Mouse (Mus musculus): Measurements from ENCODE around the gene Atp11a. TPM values are rescaled to one million over a fixed set of nuclear protein-coding genes. Genes with fewer than 3 reads are reported as not detected.

The Atp11a gene
- polyA plus RNA-seq (2015; fragmentation: Nextera tagmentation; extraction: Ambion mirVana) = 6.6 and 7.4 TPM in 2 replicates

DNA sequence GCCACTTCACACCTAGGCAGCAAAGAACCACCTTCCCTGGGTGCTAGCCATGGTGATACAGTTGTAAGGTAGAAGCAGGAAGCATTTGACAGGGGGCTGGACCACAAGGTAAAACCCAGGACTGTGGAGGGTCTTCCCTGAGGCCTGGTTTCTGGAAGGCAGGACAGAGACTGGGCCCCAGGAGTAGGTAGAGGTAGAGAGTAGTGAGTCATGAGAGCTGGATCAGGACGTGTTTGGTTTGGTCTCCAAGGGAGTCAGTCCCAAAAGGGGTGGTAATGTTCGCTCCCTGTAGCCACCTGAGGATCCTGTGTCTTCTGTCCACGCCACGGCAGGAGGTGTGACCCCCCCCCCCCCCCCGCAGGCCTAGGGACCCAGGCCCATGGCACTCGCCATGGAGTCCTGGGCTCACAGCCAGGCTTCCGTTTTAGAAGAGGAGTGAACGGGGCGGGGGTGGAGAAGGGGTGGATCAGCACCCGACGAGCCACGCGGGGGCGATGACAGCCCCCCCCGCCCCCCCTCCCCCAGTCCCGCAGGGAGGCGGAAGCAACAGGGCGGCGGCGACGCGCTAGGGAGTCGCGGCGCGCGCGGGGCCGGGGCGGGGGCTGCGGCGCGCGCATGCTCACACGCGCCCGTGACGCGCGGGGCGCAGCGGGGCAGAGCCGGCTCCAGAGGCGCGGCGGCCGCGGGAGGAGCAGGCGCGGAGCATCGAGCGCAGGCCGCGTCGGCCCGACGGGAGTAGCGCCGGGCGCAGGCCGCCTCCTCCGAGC, at the start of gene Atp11a:
TSS of gene Atp11a (plus strand) at position 624 of the 767 bp plus-strand sequence.
- Histone ChIP-seq H3K4me2 (replicated peaks; ENCODE audit: low read depth) (peak within 1 kb of the TSS; percentile 96), H3K4me3 (ENCODE audit: low read depth, low read length) (peak within 1 kb of the TSS; percentile 79), H3K27ac (replicated peaks) (peak within 1 kb of the TSS; percentile 89), H3K9me3 (ENCODE audit: control insufficient read depth, low read length) (no peaks in the 10 kb centered on the region), H3K36me3 (ENCODE audit: control insufficient read depth, insufficient read depth, low read length) (no peaks in the 10 kb centered on the region), H3K9ac (ENCODE audit: low read length) (peak within 1 kb of the TSS; percentile 88), H3K4me1 (replicated peaks; ENCODE audit: control insufficient read depth, insufficient read depth) (no peaks in the 10 kb centered on the region), H3K27me3 (ENCODE audit: control insufficient read depth, insufficient read depth, low read length) (no peaks in the 10 kb centered on the region)
- DNase-seq (ENCODE audit: low spot score) (peak; percentile 78), ATAC-seq (ENCODE audit: low FRiP score, low TSS enrichment) (peak; percentile 90)
- WGBS = 0% methylated on average over 14 of the region's 62 CpGs
- no peak for TF ChIP-seq CTCF (IDR thresholded peaks at IDR 0.05; ENCODE audit: low read depth)
- TF ChIP-seq EP300 (optimal IDR thresholded peaks at IDR 0.05) = no peak

DNA sequence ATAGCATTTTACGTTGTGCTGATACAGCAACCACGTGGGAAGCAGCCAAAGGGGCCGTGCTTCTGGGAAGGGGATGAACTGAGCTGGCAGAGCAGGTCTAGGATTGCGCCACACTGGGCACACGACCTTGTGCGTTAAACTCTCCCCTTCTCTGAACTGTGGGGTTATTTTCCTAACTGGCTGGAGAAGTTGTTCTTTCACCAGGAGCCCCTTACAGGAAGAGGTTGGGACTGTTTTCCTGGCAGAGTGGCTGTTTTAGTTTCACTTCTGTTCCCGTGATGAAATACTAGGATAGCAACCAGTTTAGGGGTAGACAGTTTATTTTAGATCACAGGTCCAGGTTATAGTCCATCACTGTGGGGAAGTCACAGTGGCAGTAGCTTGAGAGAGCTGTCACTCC, 45.2 kb upstream of the Atp11a start:
- no peak for ATAC-seq (ENCODE audit: low FRiP score, low TSS enrichment)
- TF ChIP-seq EP300 (optimal IDR thresholded peaks at IDR 0.05) = no peak
- no peak for TF ChIP-seq CTCF (IDR thresholded peaks at IDR 0.05; ENCODE audit: low read depth)
- no peak overlapping the region for H3K4me3 ChIP-seq (ENCODE audit: low read depth, low read length)
- H3K36me3 ChIP-seq (ENCODE audit: control insufficient read depth, insufficient read depth, low read length) = no peaks in the 10 kb centered on the region
- WGBS = 69% methylated on average over 7 of the region's 7 CpGs
- H3K9ac ChIP-seq (ENCODE audit: low read length) = no peak overlapping the region
- no peak for DNase-seq (ENCODE audit: low spot score)
- H3K27ac ChIP-seq (replicated peaks) = no peak overlapping the region
- H3K27me3 ChIP-seq (ENCODE audit: control insufficient read depth, insufficient read depth, low read length) = no peaks in the 10 kb centered on the region
- H3K4me2 ChIP-seq (replicated peaks; ENCODE audit: low read depth) = no peak overlapping the region
- no peaks in the 10 kb centered on the region for H3K4me1 ChIP-seq (replicated peaks; ENCODE audit: control insufficient read depth, insufficient read depth)
- no peaks in the 10 kb centered on the region for H3K9me3 ChIP-seq (ENCODE audit: control insufficient read depth, low read length)

DNA sequence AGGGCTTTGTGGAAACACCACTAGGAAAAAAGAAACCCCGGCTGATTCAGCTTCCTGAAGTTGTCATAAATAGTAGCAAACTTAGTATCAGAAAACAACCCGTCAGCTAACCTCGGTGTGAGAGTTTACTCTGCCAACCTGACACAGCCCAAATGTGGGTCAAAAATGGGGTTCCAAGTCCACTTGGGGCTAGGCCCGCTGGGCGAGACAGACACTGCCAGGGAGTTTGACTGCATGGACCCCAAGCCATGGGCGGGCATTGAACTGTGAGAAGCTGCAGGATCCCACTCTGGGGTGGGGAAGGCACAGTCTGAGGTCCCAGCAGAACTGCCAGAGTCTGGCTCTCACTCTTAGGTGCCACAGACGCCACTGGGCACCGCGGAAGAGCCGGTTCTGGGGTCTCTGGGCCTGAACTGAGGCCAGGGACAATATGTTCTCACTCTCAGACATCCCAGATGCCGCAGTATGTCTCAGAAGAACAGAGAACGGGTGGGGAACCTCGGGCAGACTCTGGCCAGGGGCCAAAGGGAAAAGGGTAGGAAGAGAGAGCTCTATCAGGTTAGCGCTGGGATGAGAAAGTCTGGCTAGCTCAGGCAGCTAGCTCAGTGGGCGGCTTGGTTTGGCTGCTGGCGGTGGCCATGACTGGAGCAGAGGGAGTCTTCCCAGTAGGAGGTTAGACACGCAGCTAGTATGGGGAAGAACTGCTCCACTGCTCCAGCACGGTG, 40.8 kb upstream of the Atp11a start:
- no peak overlapping the region for H3K4me3 ChIP-seq (ENCODE audit: low read depth, low read length)
- H3K9ac ChIP-seq (ENCODE audit: low read length) = no peak overlapping the region
- H3K27ac ChIP-seq (replicated peaks) = no peak overlapping the region
- TF ChIP-seq CTCF (IDR thresholded peaks at IDR 0.05; ENCODE audit: low read depth) = no peak
- TF ChIP-seq EP300 (optimal IDR thresholded peaks at IDR 0.05) = no peak
- H3K9me3 ChIP-seq (ENCODE audit: control insufficient read depth, low read length) = no peaks in the 10 kb centered on the region
- no peaks in the 10 kb centered on the region for H3K36me3 ChIP-seq (ENCODE audit: control insufficient read depth, insufficient read depth, low read length)
- H3K4me2 ChIP-seq (replicated peaks; ENCODE audit: low read depth) = no peak overlapping the region
- ATAC-seq (ENCODE audit: low FRiP score, low TSS enrichment) (no peak), DNase-seq (ENCODE audit: low spot score) (no peak)
- no peaks in the 10 kb centered on the region for H3K27me3 ChIP-seq (ENCODE audit: control insufficient read depth, insufficient read depth, low read length)
- 78% methylated on average over 18 of the region's 18 CpGs for WGBS
- H3K4me1 ChIP-seq (replicated peaks; ENCODE audit: control insufficient read depth, insufficient read depth) = no peaks in the 10 kb centered on the region; the same call in 1 of the 2 replicates

DNA sequence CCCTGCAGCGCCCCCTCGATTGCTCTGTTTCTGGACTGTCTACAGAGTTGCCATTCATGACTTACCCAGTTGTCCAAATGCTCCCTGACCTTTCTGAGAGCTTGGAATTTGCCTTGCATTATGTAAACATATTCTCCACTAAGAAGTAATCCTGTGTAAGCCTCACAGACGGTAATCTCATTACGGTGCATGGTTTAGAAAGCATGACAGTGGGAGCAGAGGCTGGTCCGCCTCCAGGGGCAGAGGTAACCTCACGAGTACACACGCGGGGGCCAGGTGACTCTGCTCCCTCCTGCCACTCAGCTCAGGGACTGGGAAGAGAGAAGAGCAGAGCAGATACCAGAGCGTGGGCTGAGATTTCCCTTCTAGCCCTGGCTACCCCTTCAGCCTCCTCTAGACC, 37.7 kb upstream of the Atp11a start:
- DNase-seq (ENCODE audit: low spot score) (no peak), ATAC-seq (ENCODE audit: low FRiP score, low TSS enrichment) (no peak)
- Histone ChIP-seq H3K27me3 (ENCODE audit: control insufficient read depth, insufficient read depth, low read length) (no peaks in the 10 kb centered on the region), H3K9ac (ENCODE audit: low read length) (no peak overlapping the region), H3K27ac (replicated peaks) (no peak overlapping the region), H3K9me3 (ENCODE audit: control insufficient read depth, low read length) (no peaks in the 10 kb centered on the region), H3K4me2 (replicated peaks; ENCODE audit: low read depth) (no peak overlapping the region), H3K36me3 (ENCODE audit: control insufficient read depth, insufficient read depth, low read length) (no peaks in the 10 kb centered on the region), H3K4me3 (ENCODE audit: low read depth, low read length) (no peak overlapping the region), H3K4me1 (replicated peaks; ENCODE audit: control insufficient read depth, insufficient read depth) (no peaks in the 10 kb centered on the region; the same call in 1 of the 2 replicates)
- 47% methylated on average over 9 of the region's 9 CpGs for WGBS
- no peak for TF ChIP-seq CTCF (IDR thresholded peaks at IDR 0.05; ENCODE audit: low read depth)
- TF ChIP-seq EP300 (optimal IDR thresholded peaks at IDR 0.05) = no peak

DNA sequence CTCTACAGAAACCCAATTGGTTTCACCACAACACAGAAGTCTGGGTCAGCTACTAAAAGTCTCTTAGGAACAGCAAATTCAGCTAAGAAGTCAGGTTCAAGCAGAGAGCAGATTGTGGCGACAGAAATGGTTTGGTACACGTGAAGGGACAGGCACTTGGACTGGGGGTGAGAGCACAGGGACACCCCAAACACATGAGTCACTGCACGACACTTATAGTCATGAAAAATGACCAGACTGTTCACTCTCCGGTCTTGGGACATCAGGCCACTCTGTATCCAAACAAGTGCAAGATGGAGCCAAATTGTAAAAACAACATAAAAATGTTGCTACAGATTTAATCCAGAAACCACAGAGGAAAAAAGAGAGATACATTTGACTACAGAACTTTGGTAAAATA, 28.2 kb upstream of the Atp11a start:
- DNase-seq (ENCODE audit: low spot score) (no peak), ATAC-seq (ENCODE audit: low FRiP score, low TSS enrichment) (no peak)
- H3K9ac ChIP-seq (ENCODE audit: low read length) = no peak overlapping the region
- TF ChIP-seq EP300 (optimal IDR thresholded peaks at IDR 0.05) = no peak
- no peak for TF ChIP-seq CTCF (IDR thresholded peaks at IDR 0.05; ENCODE audit: low read depth)
- H3K27me3 ChIP-seq (ENCODE audit: control insufficient read depth, insufficient read depth, low read length) = no peaks in the 10 kb centered on the region
- H3K4me3 ChIP-seq (ENCODE audit: low read depth, low read length) = no peak overlapping the region
- H3K4me1 ChIP-seq (replicated peaks; ENCODE audit: control insufficient read depth, insufficient read depth) = no peaks in the 10 kb centered on the region
- H3K36me3 ChIP-seq (ENCODE audit: control insufficient read depth, insufficient read depth, low read length) = no peaks in the 10 kb centered on the region
- no peak overlapping the region for H3K27ac ChIP-seq (replicated peaks)
- no peaks in the 10 kb centered on the region for H3K9me3 ChIP-seq (ENCODE audit: control insufficient read depth, low read length)
- 64% methylated on average over 4 of the region's 4 CpGs for WGBS
- H3K4me2 ChIP-seq (replicated peaks; ENCODE audit: low read depth) = no peak overlapping the region

DNA sequence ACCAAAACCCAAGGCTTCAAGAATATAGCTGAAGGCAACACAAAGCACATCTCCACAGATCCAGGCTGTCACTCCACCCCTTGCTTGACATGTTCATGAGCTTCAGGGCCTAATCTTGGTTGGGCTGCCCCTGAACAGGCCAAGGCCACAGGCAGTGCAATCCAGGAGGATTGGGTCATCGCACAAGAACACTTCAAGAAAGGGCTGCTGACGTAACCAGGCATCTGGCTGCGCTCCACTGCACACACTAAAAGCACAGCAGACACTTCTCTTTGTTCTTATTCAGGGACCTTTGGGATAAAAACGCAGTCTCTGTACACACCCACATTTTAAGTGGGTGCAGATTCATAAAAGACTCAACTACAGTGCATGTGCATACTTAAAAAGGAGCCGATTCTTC, 26.0 kb upstream of the Atp11a start:
- no peak for ATAC-seq (ENCODE audit: low FRiP score, low TSS enrichment)
- DNase-seq (ENCODE audit: low spot score) = no peak
- 66% methylated on average over 5 of the region's 5 CpGs for WGBS
- no peak overlapping the region for H3K27ac ChIP-seq (replicated peaks)
- TF ChIP-seq CTCF (IDR thresholded peaks at IDR 0.05; ENCODE audit: low read depth) (no peak), EP300 (optimal IDR thresholded peaks at IDR 0.05) (no peak)
- no peak overlapping the region for H3K9ac ChIP-seq (ENCODE audit: low read length)
- no peak overlapping the region for H3K4me2 ChIP-seq (replicated peaks; ENCODE audit: low read depth)
- no peaks in the 10 kb centered on the region for H3K4me1 ChIP-seq (replicated peaks; ENCODE audit: control insufficient read depth, insufficient read depth)
- H3K4me3 ChIP-seq (ENCODE audit: low read depth, low read length) = no peak overlapping the region
- no peaks in the 10 kb centered on the region for H3K36me3 ChIP-seq (ENCODE audit: control insufficient read depth, insufficient read depth, low read length)
- no peaks in the 10 kb centered on the region for H3K9me3 ChIP-seq (ENCODE audit: control insufficient read depth, low read length)
- no peaks in the 10 kb centered on the region for H3K27me3 ChIP-seq (ENCODE audit: control insufficient read depth, insufficient read depth, low read length)
